Mouse (Mus musculus) granulocyte monocyte progenitor cell, adult 5-6 weeks (primary cell): ENCODE data around the gene Kri1. TPM values are rescaled to one million over a fixed set of nuclear protein-coding genes. Genes with fewer than 3 reads are reported as not detected.
"Not testable (repeated sequence)": the region's sequence is repeated elsewhere in the genome, so short reads cannot be mapped to it uniquely, and the experiment has no call there.

Experiments
- ATAC-seq: replicated peaks from 2 replicates; pipeline ENCODE4 v1.8.0; 2016; ENCODE audit warnings: mild to moderate bottlenecking, moderate TSS enrichment, inconsistent platforms; ENCODE audit not compliant: poor library complexity, severe bottlenecking
- total RNA-seq, 2 experiments: library from RNA; stranded (forward) in 1 of 2; stranded (reverse) in 1 of 2; fragments of 200-712, 200-1000 nt in 1 of 2; fragments of >200 nt in 1 of 2; fragmentation: Nextera tagmentation in 1 of 2; gene quantifications; 2 replicates each; pipeline ENCODE4 v1.2.3; 2014 to 2017

The Kri1 gene
- total RNA-seq, 2 experiments from 2014 or later: 56.3 to 86.0 TPM

- no peak for ATAC-seq
These were observed 12.0 kb downstream of the Kri1 start for GRCm38 (mm10) chr9:21275727-21276126.

- no peak for ATAC-seq
These were observed 12.6 kb downstream of the Kri1 start for GRCm38 (mm10) chr9:21275013-21275710.

DNA sequence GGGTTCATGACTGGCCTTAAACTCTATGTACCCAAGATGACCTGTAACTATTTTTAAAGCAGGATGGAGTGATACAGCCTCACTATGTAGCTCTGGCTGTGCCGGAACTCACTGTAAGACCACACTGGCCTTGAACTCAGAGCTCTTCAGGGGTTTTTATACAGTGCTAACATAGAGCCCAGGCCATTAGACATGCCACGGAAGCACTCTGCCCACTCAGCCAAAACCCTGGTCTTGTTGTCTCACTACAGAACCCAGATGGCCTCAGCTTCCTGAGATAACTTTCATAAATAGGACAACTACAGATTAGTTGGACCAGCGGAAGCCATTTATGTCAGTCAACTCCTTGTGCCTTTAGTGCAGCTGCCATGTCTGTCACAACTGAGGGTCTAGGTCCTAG is 13.4 kb downstream of the Kri1 start:
- no peak for ATAC-seq

DNA sequence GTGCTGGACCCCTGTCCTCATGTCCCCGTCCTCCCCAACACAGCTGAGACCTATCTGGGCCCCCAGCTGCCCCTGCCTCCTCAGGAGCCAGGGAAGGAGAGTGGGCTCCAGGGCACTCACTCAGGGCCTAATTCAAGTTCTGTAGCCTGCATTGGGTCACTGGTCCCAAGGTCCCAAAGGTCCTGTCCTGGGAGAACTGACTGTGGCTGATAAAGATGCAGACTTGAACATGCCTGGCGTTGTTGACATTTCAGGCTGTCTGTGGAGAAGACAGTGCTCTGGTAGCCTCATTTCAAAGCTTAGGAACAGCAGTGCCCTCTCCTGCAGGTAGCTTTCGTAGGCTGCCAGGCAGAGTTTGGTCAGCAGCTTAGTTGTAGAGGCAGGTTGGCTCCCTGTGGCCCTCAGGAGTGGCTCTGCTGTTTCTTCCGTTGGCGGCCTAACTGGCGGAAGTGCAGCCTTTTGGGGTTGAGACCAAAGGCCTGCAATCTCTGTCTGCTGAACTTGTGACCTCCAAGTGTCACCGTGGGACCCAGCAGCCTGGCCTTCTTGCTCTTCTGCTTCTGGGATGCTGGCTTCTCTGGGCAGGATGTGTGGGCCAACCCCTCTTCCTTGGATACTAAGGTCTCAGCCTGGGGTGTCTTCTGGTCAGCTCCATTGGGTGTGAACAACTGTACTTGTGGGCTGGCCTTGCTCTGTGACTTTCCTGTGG is 14.1 kb downstream of the Kri1 start:
- no peak for ATAC-seq

DNA sequence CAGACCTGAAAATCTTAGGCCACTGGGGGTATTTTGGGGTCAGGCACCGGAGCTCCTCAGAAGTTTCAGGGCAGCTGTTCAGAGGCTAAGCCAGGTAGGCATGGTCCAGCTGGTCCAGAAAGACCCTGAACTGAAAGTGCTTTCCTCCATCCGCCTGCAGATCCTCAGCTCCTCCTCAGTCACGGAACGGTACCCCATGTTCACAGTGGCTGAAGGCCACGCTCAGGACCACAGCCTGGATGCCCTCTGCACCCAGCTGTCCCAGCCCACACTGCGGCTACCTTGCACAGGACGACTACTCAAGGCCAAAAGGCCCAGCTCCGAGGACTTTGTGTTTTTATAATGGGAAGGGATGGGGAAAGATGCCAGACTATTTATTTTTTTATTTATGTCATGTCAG is 14.7 kb downstream of the Kri1 start:
- ATAC-seq: no peak

DNA sequence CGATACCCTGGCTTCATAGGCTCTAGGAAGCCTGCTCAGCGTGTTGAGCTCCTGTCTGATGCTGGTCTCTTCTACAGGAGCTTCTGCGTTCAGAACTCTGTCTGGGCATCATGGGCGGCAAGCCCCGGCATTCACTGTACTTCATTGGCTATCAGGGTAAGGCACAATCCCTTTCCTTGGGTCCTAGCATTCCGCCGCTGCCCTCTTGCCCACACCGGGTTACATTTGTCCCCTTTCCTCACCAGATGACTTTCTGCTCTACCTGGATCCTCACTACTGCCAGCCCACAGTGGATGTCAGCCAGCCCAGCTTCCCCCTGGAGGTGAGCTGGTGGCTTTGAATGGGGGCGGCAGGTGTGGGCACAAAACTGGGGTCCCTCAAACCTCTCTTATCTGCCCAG is 15.4 kb downstream of the Kri1 start:
- ATAC-seq: no peak

DNA sequence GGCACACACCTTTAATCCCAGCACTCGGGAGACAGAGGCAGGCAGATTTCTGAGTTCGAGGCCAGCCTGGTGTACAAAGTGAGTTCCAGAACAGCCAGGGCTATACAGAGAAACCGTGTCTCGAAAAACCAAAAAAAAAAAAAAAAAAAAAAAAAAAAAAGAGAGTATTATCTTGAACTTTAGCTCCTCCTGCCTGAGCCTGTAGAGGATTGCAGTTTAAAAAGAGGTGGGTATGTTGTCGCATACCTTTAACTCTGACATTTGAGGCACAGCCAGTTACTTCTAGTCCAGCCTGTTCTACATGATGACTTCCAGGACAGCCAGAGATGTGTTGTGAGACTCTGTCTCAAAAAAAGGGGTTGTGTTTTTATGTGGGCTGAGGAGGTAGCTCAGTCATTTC is 18.2 kb downstream of the Kri1 start:
- ATAC-seq: not testable (repeated sequence)

DNA sequence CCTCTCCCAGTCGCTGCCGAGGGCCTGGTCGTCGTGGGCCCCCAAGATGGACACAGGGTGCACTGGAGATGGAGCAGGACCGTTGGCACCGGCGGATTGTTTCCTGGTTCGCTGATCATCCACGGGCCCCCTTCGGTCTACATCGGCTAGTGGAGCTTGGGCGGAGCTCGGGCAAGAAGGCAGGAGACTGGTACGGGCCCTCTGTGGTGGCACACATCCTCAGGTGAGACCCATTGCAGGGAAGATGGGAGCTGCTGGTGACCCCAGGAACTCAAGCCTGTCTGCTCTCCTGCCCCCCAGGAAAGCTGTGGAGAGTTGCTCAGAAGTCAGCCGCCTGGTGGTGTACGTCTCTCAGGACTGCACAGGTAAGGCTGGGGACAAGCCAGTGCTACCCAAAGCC is 19.5 kb downstream of the Kri1 start:
- no peak for ATAC-seq

- no peak for ATAC-seq
These were observed 20.9 kb downstream of the Kri1 start for GRCm38 (mm10) chr9:21266889-21267288.

DNA sequence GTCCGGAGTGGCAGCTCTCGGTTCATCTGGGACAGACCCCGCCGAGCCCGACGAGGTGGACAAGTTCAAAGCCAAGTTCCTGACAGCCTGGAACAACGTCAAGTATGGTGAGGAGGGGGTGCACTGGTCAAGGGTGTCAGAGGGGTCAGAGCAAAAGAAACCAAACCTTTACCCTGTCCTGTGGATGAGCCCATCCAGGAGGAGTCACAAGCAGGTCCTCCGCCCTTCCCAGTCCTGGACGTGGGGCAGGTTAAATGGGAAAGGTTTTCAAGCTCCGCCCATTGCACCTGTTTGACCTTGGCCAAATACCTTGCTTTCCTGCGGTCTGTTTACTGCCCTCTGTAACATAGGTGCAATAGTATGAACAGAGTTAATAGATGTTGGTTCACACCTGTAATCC is 22.2 kb downstream of the Kri1 start:
- ATAC-seq: no peak

DNA sequence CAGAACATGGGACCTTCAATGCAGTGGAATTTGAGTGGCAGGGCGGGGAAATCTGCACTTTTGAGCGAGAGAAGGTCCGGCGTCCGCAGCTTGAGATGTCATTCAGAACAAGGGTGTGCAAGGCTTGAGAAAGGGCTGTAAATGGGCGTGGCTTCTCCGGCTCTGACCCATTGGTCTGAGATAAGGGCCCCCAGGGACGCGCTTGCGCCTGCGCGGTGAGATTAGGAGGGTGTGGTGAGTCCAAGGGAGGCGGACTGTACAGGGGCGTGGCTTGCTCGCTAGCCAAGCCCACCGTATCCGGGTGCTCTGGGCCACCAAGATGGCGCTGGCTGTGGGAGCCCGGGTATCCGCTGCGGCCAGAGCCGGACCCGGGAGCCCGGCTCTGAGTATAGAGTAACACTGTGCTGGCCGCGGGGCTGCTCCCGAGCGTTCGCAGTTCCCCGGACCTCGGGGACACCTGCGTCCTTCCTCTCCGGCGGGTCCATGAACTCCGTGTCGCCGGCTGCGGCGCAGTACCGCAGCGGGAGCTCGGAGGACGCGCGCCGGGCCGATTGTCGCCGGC is 22.7 kb downstream of the Kri1 start, which contains the start of gene Atg4d:
Gene Atg4d, plus strand, starts transcription at position 294 of the 562 bp plus-strand sequence.
- ATAC-seq: peak; percentile 95

DNA sequence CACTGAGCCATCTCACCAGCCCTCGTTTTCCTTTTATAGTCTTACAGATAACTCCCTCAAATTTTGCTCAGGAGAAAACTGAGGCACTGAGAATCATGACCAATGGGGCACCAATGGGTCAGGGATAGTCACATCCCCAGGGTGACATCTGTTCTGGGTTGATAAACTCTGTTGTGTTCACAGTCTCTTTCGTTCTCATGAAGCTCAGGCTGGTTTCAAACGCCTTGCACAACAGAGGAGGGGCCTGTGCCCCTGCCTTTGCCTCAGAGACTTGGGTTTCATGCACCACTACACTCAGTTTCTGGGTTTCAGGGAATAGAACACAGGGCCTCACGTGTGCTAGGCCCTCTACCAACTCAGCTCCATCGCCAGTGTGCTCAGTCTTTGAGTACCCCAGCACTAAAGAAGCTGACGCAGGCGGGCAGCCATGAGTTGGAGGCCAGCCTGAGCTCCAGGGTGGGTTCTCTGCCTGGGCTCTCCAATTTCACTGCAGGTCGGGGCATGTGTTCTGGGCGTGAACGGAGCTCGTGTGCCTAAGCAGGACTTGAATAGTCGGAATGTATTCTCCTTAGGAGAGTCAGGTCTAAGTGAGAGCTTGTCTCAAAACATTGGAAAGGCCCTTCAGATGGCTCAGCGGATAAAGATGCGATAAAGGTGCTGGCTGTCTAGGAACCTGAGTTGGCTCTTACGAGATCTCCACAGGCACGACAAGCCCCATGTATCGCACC is 23.3 kb downstream of the Kri1 start:
- ATAC-seq: no peak

DNA sequence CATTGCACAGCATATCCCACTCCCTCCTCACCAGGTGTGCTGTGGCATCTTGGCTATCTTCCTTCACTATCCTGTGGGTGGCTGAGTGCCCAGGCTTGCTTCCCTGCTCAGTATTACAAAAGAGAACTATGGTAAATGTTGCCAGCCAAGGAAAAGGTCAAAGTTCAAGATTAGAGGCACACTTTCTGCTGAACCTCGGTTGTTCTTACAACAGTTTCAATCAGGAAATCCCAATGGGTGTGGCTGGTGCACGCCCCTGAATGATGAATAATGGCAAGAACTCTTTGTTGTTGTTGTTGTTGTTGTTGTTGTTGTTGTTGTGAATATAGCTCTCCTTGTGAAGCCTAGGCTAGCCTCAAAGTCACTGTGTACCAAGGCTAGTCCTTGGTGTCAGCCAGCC is 25.9 kb downstream of the Kri1 start:
- ATAC-seq: no peak

DNA sequence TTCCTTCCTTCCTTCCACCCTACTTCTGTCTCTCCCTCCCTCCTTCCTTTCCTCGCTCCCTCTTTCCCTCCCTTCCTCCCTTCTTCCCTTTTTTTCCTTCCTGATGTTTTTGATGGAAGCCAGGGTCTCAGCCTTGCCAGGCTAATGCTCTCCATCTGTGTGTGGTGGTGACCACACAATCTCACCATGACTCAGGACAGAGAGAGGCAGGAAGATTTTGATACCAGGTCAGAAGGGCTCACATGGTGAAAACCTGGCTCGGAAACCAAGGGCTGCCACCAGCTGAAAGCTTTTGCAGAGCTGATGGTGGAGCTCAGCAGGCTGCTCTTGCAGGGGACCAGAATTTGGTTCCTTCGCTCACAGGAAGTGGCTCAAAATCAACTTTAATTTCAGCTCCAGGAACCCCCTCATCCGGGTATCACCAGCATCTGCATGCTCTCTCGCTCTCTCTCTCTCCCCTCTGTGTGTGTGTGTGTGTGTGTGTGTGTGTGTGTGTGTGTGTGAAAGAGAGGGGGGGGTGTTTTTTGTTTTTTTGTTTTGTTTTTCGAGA is 27.2 kb downstream of the Kri1 start:
- no peak for ATAC-seq

DNA sequence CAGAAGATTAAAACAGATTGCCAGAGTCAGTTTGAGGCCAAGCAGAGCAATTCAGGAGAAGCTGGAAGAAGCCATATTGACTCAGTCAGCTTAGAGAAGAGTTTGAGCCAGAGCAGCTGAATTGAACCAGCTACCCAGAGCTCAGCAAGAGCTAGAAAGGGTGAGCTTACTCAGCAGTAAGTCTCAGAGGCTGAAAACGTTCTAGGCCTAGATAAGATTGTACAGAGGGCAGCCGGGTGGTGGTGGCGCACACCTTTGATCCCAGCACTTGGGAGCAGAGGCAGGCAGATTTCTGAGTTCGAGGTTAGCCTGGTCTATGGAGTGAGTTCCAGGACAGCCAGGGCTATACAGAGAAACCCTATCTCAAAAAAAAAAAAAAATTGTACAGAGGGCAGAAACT is 31.4 kb downstream of the Kri1 start:
- not testable (repeated sequence) for ATAC-seq

DNA sequence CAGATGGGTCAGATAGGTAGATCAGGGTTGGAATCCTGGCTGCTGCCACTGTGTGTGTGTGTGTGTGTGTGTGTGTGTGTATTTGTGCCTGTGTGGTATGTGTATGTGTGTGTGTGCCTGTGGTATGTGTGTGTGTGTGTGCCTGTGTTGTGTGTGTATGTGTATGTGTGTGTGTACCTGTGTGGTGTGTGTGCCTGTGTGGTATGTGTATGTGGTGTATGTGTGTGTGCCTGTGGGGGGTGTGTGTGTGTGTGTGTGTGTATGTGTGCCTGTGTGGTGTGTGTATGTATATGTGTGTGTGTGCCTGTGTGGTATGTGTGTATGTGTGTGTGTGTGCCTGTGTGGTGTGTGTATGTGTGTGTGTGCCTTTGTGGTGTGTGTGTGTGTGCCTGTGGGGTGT is 33.1 kb downstream of the Kri1 start:
- ATAC-seq: no peak

- no peak for ATAC-seq
These were observed 36.5 kb downstream of the Kri1 start for GRCm38 (mm10) chr9:21251116-21251735.

GRCm38 (mm10) chr9:21250509-21250908 is 37.3 kb downstream of the Kri1 start:
- ATAC-seq: no peak

DNA sequence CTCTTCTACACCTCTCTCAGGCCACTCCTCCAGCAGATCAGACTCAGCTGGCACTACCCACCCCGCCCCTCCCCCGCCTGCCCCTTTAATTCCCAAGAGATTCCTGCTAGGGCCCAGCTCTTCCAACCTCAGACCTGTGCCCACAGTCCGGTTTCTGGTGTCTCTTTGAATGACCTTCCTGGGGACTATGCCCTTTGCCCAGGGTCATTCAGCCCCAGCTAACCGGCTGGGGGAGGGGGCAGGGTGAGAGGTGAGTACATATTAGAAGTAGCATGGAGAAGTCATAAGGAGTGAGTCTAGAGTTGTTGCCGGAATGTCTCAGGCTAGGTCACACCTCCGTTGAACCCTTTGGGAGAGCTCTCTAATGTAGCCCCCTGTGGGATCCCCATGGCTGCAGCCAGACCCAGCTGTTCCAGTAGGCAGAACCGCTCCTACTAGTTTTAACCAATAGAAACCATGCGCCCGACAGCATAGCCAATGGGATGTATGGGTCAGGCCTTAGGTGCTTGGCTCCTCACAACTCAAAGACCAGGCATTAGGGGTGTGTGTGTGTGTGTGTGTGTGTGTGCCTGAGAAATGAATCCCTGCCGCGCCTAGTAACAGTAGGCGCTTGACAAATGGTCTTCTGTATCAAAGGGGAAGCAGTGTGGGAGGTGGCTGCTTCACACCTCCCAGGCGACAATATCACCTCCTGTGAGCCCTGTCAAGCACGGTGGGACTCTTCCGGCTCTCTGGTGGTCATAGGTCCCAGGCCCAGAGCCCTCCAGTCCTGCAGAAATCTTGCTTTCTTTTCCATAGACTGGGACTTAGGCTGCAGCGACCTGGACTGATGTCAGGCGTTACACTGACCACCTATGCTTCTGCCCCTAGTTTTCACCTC is 37.9 kb downstream of the Kri1 start:
- no peak for ATAC-seq
